Mouse (Mus musculus) splenic B cell, adult 2 months (primary cell): Measurements from ENCODE around the gene Gm2431.
A peak's percentile ranks its signal among the peaks of the same experiment; 100 is the strongest.
"Not testable (repeated sequence)": the region's sequence is repeated elsewhere in the genome, so short reads cannot be mapped to it uniquely, and the experiment has no call there.

Experiments used
- DNase-seq: peaks from one replicate; pipeline ENCODE4 v3.0.0-alpha.2; 2011; ENCODE audit warnings: low read depth, low spot score
- H3K27me3 ChIP-seq: 2 replicates; pipeline ENCODE4 v1.6.1; 2012; ENCODE audit warnings: mild to moderate bottlenecking, low read length, moderate library complexity, mixed read lengths; ENCODE audit not compliant: control insufficient read depth, poor library complexity, insufficient read depth, severe bottlenecking
- H3K36me3 ChIP-seq: 2 replicates; pipeline ENCODE4 v1.6.1; 2012; ENCODE audit warnings: mild to moderate bottlenecking, low read length, moderate library complexity, mixed read lengths; ENCODE audit not compliant: control insufficient read depth, poor library complexity, insufficient read depth, severe bottlenecking

Gm2431 gene

GRCm38 (mm10) chr7:142255517-142255916 is 2.6 kb downstream of the Gm2431 start:
- no peaks in the 10 kb centered on the region for H3K27me3 ChIP-seq
- DNase-seq, result peak; percentile 51
- H3K36me3 ChIP-seq, result no peaks in the 10 kb centered on the region

- no peaks in the 10 kb centered on the region for H3K36me3 ChIP-seq
- peak; percentile 3 for DNase-seq
Measured at GRCm38 (mm10) chr7:142249824-142250223, 8.3 kb downstream of the Gm2431 start.

GRCm38 (mm10) chr7:142240978-142241377 is 17.2 kb downstream of the Gm2431 start, which contains the start of gene Gm40460:
Gm40460 (minus strand) TSS chr7:142241078.
- no peaks in the 10 kb centered on the region for H3K36me3 ChIP-seq
- DNase-seq, result no peak
- H3K27me3 ChIP-seq, result no peaks in the 10 kb centered on the region

More at GRCm38 (mm10) chr7:142249824-142250223, 8.3 kb downstream of the Gm2431 start:
- H3K27me3 ChIP-seq, result no peaks in the 10 kb centered on the region

- Histone ChIP-seq H3K36me3 (no peaks in the 10 kb centered on the region), H3K27me3 (no peaks in the 10 kb centered on the region; the same call in 1 of the 2 replicates)
- no peak for DNase-seq
Measured at GRCm38 (mm10) chr7:142231540-142231939, 26.6 kb downstream of the Gm2431 start.

GRCm38 (mm10) chr7:142229871-142230270 is 28.3 kb downstream of the Gm2431 start, which contains the start of gene Krtap5-5:
Krtap5-5 (minus strand) TSS chr7:142229971.
- H3K36me3 ChIP-seq, H3K27me3 ChIP-seq, DNase-seq: not testable (repeated sequence)

- H3K36me3 ChIP-seq, result no peaks in the 10 kb centered on the region
- H3K27me3 ChIP-seq, result no peaks in the 10 kb centered on the region
- DNase-seq, result no peak
Measured at GRCm38 (mm10) chr7:142224518-142224917, 33.6 kb downstream of the Gm2431 start.

- H3K36me3 ChIP-seq, H3K27me3 ChIP-seq, DNase-seq: not testable (repeated sequence)
Measured at GRCm38 (mm10) chr7:142212136-142212535, 46.0 kb downstream of the Gm2431 start.

GRCm38 (mm10) chr7:142211559-142211958 is 46.6 kb downstream of the Gm2431 start, which contains the start of gene Gm7579:
Gm7579 (plus strand) TSS chr7:142211859.
- Histone ChIP-seq H3K36me3 (no peaks in the 10 kb centered on the region), H3K27me3 (no peaks in the 10 kb centered on the region)
- DNase-seq, result no peak
